Mouse (Mus musculus) gastrocnemius, adult 2 months (tissue): Measurements from ENCODE around the gene Mknk1. TPM values are rescaled to one million over a fixed set of nuclear protein-coding genes. Genes with fewer than 3 reads are reported as not detected.

Experiments used
- DNase-seq: peaks from one replicate; pipeline ENCODE4 v3.0.0; 2022
- H3K27ac ChIP-seq: fragments of 200-600 bp; 2 replicates; pipeline ENCODE4 v1.8.1; 2022; ENCODE audit warnings: mild to moderate bottlenecking
- H3K4me3 ChIP-seq: fragments of 200-600 bp; 2 replicates; pipeline ENCODE4 v1.8.1; 2022; ENCODE audit warnings: mild to moderate bottlenecking, moderate library complexity
- CTCF ChIP-seq: fragments of 200-600 bp; IDR thresholded peaks from 2 replicates; pipeline ENCODE4 v1.8.1; 2022; ENCODE audit warnings: antibody characterized with exemption, mild to moderate bottlenecking, moderate library complexity
- intact Hi-C: fragments of 180-260 bp; cut with DNase I; formaldehyde crosslinking; loops from one replicate; pipeline ENCODE4 v1.15.1; 2025
- total RNA-seq, 2 experiments: library from RNA; stranded (reverse); gene quantifications; 2 replicates each; pipeline ENCODE4 v1.2.3; 2021

The Mknk1 gene
- total RNA-seq, 2 experiments from 2014 or later: 24.4 to 28.0 TPM

DNA sequence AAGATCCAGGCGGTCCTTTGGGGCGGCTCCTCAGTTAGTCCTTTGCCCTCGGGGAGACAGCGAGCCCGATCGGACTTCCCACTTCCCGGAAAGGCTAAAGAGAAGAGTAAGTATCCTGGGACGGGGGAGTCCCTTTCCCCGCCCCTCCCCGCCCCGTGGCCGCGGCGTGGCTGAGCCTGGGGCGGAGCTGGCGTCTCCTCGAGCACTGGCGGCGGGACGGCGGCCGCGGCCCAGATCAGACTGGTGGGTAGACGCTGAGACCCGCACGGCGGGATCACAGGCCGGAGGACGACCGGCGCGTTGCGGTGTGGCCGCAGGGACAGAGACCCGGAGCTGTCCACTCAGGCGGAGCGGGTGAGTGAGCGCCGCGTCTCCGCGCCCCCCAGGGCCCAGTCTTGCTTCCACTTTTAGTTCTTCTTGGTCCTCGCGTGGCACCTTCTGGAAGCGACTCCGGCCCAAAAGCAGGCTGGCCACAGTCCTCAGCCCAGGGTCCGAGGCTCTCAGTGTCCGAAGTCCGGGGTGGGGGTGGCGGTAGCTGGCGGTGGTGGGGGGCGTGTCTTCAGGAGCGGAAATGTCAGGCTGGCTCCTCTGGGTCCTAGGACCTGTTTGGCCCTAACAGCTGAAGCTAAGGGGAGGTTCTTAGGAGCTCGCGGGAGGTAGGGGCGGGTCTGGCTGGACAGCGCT is 11.0 kb upstream of the Mknk1 start, which contains the start of gene Mob3c:
TSS of gene Mob3c (plus strand) at position 205 of the 684 bp plus-strand sequence.
- TF ChIP-seq CTCF: no peak
- Histone ChIP-seq H3K4me3 (peak within 1 kb of the TSS; percentile 96), H3K27ac (peak within 1 kb of the TSS; percentile 98)
- DNase-seq: peak; percentile 91
- intact Hi-C loops: loop anchor here (1.0 kb wide), 1 partner anchor 119 kb away; no protein-coding TSS in a partner anchor

DNA sequence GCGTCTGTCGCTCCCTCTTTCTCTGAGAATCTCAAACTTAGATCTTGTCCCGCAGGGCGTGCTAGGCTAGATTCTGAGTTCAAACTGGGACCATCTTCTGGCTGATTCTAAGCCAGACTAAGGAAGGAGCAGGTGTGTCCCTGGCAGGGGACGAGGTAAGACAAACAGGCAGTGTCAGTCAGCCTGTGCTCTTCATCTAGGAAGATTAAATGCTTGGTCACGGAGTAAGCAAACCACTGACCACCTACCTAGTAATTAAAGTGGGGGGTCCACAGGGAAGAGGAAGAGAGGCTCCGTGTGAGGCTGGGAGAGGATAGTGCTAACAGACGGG is 10.5 kb upstream of the Mknk1 start:
- TF ChIP-seq CTCF: no peak
- intact Hi-C loops: loop anchor here (1.0 kb wide), 1 partner anchor 119 kb away; no protein-coding TSS in a partner anchor
- DNase-seq: no peak
- peak overlapping the region; percentile 96 for H3K4me3 ChIP-seq
- peak overlapping the region; percentile 98 for H3K27ac ChIP-seq

DNA sequence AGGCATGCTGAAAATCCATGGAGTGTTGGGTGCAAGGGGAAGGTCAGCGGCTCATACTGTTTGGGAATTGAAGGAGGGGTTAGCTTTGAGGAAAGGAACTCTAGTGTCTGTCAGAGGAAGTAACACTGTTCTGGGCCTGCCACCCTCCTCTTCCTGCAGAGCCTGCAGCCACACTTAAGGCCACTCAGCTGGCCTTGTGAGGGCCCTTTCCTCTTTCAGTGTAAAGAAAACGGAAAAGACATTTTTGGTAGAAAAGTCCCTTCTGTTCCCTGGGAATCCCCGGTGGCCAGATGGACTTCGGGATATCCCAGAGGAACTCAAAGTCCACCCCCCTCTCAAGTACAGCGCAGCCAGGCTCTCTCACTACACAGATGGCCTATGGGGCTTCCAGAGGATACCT is 8.5 kb upstream of the Mknk1 start:
- intact Hi-C loops: no loop called here
- Histone ChIP-seq H3K27ac (peak overlapping the region; percentile 40; the same call in 1 of the 2 replicates), H3K4me3 (no peak overlapping the region)
- no peak for TF ChIP-seq CTCF
- DNase-seq: no peak

DNA sequence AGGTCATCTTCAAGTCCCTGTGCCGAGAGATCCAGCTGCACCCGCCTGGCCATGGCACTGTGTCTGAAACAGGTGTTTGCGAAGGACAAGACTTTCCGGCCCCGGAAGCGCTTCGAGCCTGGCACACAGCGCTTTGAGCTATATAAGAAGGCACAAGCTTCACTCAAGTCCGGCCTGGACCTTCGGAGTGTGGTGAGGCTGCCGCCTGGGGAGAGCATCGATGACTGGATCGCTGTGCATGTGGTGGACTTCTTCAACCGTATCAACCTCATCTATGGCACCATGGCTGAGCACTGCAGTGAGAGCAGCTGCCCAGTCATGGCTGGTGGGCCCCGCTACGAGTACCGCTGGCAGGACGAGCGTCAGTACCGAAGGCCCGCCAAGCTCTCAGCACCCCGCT is 7.8 kb upstream of the Mknk1 start:
- H3K27ac ChIP-seq: no peak overlapping the region
- intact Hi-C loops: no loop called here
- DNase-seq: no peak
- TF ChIP-seq CTCF: no peak
- H3K4me3 ChIP-seq: no peak overlapping the region

DNA sequence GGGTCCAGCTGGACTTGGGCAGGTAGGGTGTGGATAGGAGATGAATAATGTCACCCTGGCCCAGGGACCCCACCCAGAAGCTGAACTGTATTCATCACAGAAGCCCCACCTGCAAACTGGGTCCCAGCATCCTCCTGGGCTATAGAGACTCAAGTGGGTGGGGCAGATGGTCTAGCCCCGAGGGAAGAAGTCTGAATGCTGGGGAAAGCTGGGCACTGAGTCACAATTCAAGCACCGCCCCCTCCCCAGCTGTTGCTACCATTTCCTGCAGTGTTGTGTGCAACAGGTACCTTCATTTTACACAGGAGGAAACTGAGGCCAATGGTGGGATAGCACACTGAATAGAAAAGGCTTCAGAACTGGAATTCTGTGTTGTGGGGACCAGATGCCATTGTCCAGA is 7.0 kb upstream of the Mknk1 start:
- intact Hi-C loops: no loop called here

DNA sequence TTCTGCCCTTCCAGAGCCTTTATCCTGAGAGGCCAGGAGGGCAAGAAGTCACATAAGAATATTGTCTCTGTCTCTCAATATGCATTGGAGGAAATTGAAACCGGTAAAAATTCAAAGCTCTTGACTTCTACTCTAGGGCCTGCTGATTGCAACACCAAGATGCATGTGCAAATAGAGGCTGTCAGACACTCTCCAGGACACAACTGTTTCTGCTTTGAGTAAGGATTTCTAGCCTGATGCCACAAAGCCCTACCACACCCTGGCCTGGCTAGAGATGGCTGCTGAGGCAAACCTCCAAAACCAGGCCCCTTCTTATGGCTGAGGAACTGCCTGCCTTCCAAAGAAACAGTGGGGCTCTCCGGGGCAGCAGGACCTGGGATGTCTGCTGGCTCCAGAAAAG is 3.4 kb upstream of the Mknk1 start:
- Histone ChIP-seq H3K4me3 (no peak overlapping the region), H3K27ac (no peak overlapping the region)
- no peak for TF ChIP-seq CTCF
- intact Hi-C loops: loop anchor here (5.0 kb wide), 1 partner anchor 98 kb away; the partner anchor contains the start of gene Efcab14
- DNase-seq: peak; percentile 36

More for the DNA sequence above, 7.0 kb upstream of the Mknk1 start:
- no peak overlapping the region for H3K4me3 ChIP-seq
- DNase-seq: no peak
- no peak for TF ChIP-seq CTCF
- no peak overlapping the region for H3K27ac ChIP-seq

- DNase-seq: no peak
- intact Hi-C loops: loop anchor here (5.0 kb wide), 1 partner anchor 101 kb away; the partner anchor contains the start of gene Efcab14
- Histone ChIP-seq H3K4me3 (peak overlapping the region; percentile 76; the same call in 1 of the 2 replicates), H3K27ac (peak overlapping the region; percentile 93; the same call in 1 of the 2 replicates)
- no peak for TF ChIP-seq CTCF
These were observed 802 bp upstream of the Mknk1 start for GRCm38 (mm10) chr4:115838196-115838595.

DNA sequence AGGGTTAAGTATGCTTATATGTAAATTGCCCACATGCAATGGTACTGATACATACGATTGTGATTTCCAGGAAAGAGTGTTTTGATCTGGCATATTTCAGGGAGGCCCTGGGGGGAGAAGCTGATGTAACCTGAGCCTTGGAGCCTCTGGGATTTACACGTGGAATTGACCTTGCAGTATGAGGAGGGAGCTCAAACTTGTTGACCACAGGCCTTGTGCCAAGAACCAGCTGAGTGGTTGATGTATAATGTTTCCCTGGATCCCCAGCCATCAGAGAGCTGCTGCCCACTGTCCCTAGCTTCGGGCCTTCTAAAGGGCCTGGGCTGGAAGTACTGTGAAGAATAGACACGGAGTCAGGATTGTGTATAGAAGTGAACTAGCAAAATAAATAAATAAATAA is 958 bp downstream of the Mknk1 start:
- peak overlapping the region; percentile 93 for H3K27ac ChIP-seq
- no peak for TF ChIP-seq CTCF
- peak overlapping the region; percentile 76 for H3K4me3 ChIP-seq
- intact Hi-C loops: loop anchor here (5.0 kb wide), 1 partner anchor 103 kb away; the partner anchor contains the start of gene Efcab14
- DNase-seq: peak; percentile 60

DNA sequence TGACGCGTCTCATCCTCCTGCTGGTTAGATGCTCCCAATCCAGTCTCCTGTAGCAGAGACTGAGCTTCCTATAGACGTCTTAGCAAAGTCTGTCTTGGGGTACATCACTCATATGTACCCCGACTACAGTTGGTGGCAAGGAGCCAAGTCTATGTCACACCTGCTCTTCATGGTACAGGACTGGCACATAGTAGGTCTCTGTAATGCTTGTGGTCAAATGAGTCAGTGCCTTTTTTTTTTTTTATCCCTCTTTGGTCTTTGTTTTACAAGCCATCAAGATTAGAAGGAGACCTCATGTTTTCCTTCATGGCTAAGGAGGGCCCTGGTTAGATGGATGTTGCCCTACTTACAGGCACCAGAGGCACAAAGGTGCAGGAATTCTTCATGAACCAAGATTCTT is 1.8 kb downstream of the Mknk1 start:
- DNase-seq: no peak
- Histone ChIP-seq H3K27ac (peak overlapping the region; percentile 93; the same call in 1 of the 2 replicates), H3K4me3 (no peak overlapping the region; the same call in 1 of the 2 replicates)
- intact Hi-C loops: no loop called here
- no peak for TF ChIP-seq CTCF

GRCm38 (mm10) chr4:115846656-115847055 is 7.7 kb downstream of the Mknk1 start:
- intact Hi-C loops: no loop called here
- TF ChIP-seq CTCF: no peak
- H3K4me3 ChIP-seq: no peak overlapping the region
- DNase-seq: no peak
- peak overlapping the region; percentile 20; the same call in 1 of the 2 replicates for H3K27ac ChIP-seq

DNA sequence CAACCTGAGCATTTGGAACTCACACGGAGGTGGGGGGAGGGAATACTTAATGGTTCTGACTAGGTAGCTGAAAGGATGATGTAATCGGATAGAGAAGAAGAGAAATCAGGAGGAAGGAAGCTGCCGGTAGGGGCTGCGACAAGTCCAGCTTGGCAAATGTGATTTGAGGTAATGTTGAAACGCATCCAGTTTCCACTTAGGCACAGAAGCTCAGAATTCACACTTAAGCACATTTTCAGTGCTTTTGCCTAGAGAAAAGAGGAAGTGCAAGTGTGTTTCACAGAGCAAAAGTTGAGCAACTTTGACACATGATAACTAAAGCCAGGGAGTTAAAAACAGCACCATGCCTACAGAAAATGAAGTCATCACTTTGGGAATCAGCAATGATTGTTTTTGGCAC is 8.4 kb downstream of the Mknk1 start:
- TF ChIP-seq CTCF: no peak
- intact Hi-C loops: no loop called here
- H3K4me3 ChIP-seq: no peak overlapping the region
- peak overlapping the region; percentile 20; the same call in 1 of the 2 replicates for H3K27ac ChIP-seq
- no peak for DNase-seq

DNA sequence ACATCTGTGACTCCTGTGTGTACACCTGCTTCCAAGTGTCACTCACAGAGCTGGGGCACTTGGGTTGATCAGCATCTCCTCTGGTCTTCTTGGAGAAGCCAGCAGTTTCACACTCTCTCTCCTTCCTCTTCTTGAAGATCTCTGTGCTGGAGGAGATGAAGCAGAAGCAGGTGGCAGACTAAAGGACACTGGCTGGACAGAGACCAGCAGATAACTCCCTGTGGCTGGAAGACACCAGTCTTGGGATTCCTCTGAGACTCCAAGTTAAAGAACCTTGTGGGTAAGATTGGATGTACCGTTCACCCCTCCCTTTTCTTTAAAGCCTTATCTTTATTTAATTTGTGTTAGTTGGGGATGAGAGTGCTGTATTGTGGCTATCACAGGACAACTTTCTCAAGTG is 9.1 kb downstream of the Mknk1 start:
- no peak for DNase-seq
- no peak overlapping the region for H3K4me3 ChIP-seq
- intact Hi-C loops: no loop called here
- H3K27ac ChIP-seq: peak overlapping the region; percentile 2; the same call in 1 of the 2 replicates
- TF ChIP-seq CTCF: no peak

DNA sequence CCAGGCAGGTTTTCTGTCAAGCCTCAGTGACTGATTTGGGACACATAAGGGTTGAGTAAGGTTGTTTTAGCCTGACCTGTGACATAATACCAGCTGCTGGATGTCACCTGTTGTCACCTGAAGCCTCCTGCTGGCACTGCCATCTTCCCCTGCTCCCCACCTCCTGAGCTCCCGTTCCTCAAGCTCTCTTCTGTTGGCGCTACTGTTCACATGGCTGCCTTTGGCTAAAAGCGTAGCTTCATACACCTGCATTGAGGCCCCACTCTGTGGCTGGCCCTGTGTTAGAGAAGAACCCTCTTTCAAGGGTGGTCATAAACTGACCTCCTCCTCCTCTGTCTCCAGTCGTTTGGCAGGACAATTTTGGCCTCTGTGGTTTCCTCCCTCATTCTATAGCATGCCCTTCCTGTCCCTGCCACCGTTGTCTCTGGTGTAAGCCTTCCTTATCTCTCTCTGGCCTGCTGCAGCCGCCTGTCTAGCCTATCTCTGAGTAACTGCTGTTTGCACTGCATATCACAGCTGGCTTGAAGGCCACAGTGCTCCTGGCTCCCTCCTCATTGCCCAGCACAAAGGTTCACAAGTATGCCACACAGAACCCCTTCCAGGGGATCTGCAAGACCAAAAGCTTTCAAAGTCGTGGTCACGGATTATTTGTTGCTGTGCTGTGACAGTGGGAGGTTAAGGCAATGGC is 10.1 kb downstream of the Mknk1 start:
- intact Hi-C loops: no loop called here
- TF ChIP-seq CTCF: no peak
- Histone ChIP-seq H3K27ac (no peak overlapping the region; the same call in 1 of the 2 replicates), H3K4me3 (no peak overlapping the region)
- DNase-seq: no peak
